Mouse (Mus musculus): ENCODE results near the gene Mcub.

- no peak for TF ChIP-seq POLR2A (IDR thresholded peaks at IDR 0.05; ENCODE audit: low read depth, low read length)
- no peak for TF ChIP-seq CTCF (IDR thresholded peaks at IDR 0.05; ENCODE audit: borderline replicate concordance, insufficient read depth, low read length)
Measured at GRCm38 (mm10) chr3:129941291-129941690, 28.7 kb downstream of the Mcub start.
